Mouse (Mus musculus) embryonic facial prominence, embryonic 15.5 days (tissue): ENCODE measurements around the gene Ryr2. TPM values are rescaled to one million over a fixed set of nuclear protein-coding genes. Genes with fewer than 3 reads are reported as not detected.

Source experiments
- ATAC-seq: fragments of 200-750 bp; cut with Nextera tagmentation; 2 replicates; pipeline ENCODE4 v1.8.0; 2017; ENCODE audit warnings: low read depth, moderate TSS enrichment; ENCODE audit not compliant: insufficient number of reproducible peaks, low FRiP score, low TSS enrichment
- H3K27ac ChIP-seq: fragments of 300-500 bp; sonication (generic); replicated peaks from 2 replicates; pipeline ENCODE4 v1.5.1; 2015; ENCODE audit warnings: mild to moderate bottlenecking, inconsistent platforms
- H3K27me3 ChIP-seq: fragments of 300-500 bp; sonication (generic); 2 replicates; pipeline ENCODE4 v1.6.1; 2015; ENCODE audit warnings: inconsistent platforms
- H3K36me3 ChIP-seq: fragments of 300-500 bp; sonication (generic); 2 replicates; pipeline ENCODE4 v1.6.1; 2015; ENCODE audit warnings: mild to moderate bottlenecking, inconsistent platforms
- H3K4me1 ChIP-seq: fragments of 300-500 bp; sonication (generic); 2 replicates; pipeline ENCODE4 v1.6.1; 2015; ENCODE audit warnings: inconsistent platforms
- H3K4me2 ChIP-seq: fragments of 300-500 bp; sonication (generic); replicated peaks from 2 replicates; pipeline ENCODE4 v1.6.1; 2015; ENCODE audit warnings: mild to moderate bottlenecking, inconsistent platforms
- H3K4me3 ChIP-seq: fragments of 300-500 bp; sonication (generic); replicated peaks from 2 replicates; pipeline ENCODE4 v1.5.1; 2015; ENCODE audit warnings: mild to moderate bottlenecking, inconsistent platforms
- H3K9ac ChIP-seq: fragments of 300-500 bp; sonication (generic); 2 replicates; pipeline ENCODE4 v1.6.1; 2015; ENCODE audit warnings: inconsistent platforms
- H3K9me3 ChIP-seq: fragments of 300-500 bp; sonication (generic); replicated peaks from 2 replicates; pipeline ENCODE4 v1.6.1; 2016; ENCODE audit warnings: inconsistent platforms
- WGBS: fragments of 180-500 bp; shearing (Covaris S2); methylation state at CpG from one replicate; pipeline ENCODE4 v1.1.7; 2015; 5-methylcytosine and 5-hydroxymethylcytosine counted together
- polyA plus RNA-seq: library from polyadenylated mRNA; unstranded; fragments of >200 nt; fragmentation: Nextera tagmentation; extraction: Ambion mirVana; gene quantifications from 2 replicates; pipeline ENCODE4 v1.2.1, GENCODE M21; 2015

Ryr2 gene
- polyA plus RNA-seq, 1 experiment from 2014 or later = 0.56 TPM

GRCm38 (mm10) chr13:11745479-11745878 is 361.3 kb downstream of the Ryr2 start:
- H3K27me3 ChIP-seq = no peaks in the 10 kb centered on the region
- H3K9me3 ChIP-seq = no peaks in the 10 kb centered on the region
- H3K4me1 ChIP-seq = no peaks in the 10 kb centered on the region
- no peaks in the 10 kb centered on the region for H3K36me3 ChIP-seq
- no peak overlapping the region for H3K27ac ChIP-seq
- no peak overlapping the region for H3K4me2 ChIP-seq
- no peak overlapping the region for H3K4me3 ChIP-seq
- ATAC-seq = no peak
- 78% methylated on average over 9 of the region's 9 CpGs for WGBS
- no peak overlapping the region for H3K9ac ChIP-seq

DNA sequence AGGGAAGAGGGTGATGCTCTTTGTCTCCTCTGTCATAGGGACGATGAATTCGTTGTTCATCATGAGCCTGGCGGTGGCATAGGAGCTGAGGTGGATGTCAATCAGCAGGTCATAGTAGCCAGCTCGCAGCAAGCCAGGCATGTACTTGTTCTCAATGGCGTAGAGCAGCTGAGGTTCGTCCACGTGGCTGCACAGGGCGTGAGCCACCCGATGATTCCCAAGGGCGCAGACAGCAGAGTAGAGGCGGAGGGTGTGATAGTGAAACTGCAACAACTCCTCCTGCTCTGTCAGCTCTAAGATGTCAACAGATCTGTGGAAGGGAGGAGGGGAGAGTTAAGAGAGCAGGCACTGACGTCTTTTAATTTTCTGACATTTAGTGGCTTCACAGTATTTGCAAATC is 368.5 kb downstream of the Ryr2 start:
- Histone ChIP-seq H3K4me1 (no peaks in the 10 kb centered on the region), H3K9ac (no peak overlapping the region), H3K9me3 (no peaks in the 10 kb centered on the region), H3K4me2 (no peak overlapping the region), H3K36me3 (no peaks in the 10 kb centered on the region), H3K4me3 (no peak overlapping the region), H3K27ac (no peak overlapping the region), H3K27me3 (no peaks in the 10 kb centered on the region)
- 84% methylated on average over 12 of the region's 12 CpGs for WGBS
- ATAC-seq = no peak

- Histone ChIP-seq H3K4me1 (no peaks in the 10 kb centered on the region), H3K9ac (no peak overlapping the region), H3K36me3 (no peaks in the 10 kb centered on the region), H3K27me3 (no peaks in the 10 kb centered on the region), H3K4me2 (no peak overlapping the region), H3K9me3 (no peaks in the 10 kb centered on the region), H3K4me3 (no peak overlapping the region), H3K27ac (no peak overlapping the region)
- WGBS = 90% methylated on average over 4 of the region's 4 CpGs
- no peak for ATAC-seq
Measured at GRCm38 (mm10) chr13:11716216-11716615, 390.5 kb downstream of the Ryr2 start.

- Histone ChIP-seq H3K9me3 (no peaks in the 10 kb centered on the region), H3K4me1 (no peaks in the 10 kb centered on the region), H3K9ac (no peak overlapping the region), H3K27me3 (no peaks in the 10 kb centered on the region), H3K4me2 (no peak overlapping the region), H3K27ac (no peak overlapping the region), H3K4me3 (no peak overlapping the region), H3K36me3 (no peaks in the 10 kb centered on the region)
- no peak for ATAC-seq
- 83% methylated on average over 7 of the region's 7 CpGs for WGBS
Measured at GRCm38 (mm10) chr13:11709708-11710471, 396.9 kb downstream of the Ryr2 start.

- Histone ChIP-seq H3K27ac (no peak overlapping the region), H3K36me3 (no peaks in the 10 kb centered on the region), H3K27me3 (no peaks in the 10 kb centered on the region), H3K9me3 (no peaks in the 10 kb centered on the region), H3K4me3 (no peak overlapping the region), H3K9ac (no peak overlapping the region), H3K4me1 (no peaks in the 10 kb centered on the region), H3K4me2 (no peak overlapping the region)
- no peak for ATAC-seq
- WGBS = 82% methylated on average over 3 of the region's 3 CpGs
Measured at GRCm38 (mm10) chr13:11701721-11702120, 405.0 kb downstream of the Ryr2 start.

DNA sequence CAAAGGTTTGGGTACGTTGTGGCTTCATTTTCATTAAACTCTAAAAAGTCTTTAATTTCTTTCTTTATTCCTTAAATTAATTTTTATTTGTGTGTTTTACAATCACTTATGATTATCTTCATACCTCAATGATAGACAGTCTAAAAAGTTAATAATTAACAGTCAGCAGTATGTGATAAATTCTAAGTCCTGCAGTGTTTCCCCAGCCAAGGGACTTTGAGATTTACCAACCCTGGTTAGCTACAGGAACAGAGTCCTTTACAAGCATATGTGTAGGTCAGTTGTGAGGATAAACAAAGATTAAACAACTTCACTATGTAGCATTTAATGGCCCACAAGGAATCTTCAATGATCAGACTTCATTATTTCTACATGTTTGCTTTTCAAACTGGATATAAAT is 410.2 kb downstream of the Ryr2 start:
- no peak overlapping the region for H3K27ac ChIP-seq
- H3K4me3 ChIP-seq = no peak overlapping the region
- H3K9me3 ChIP-seq = no peaks in the 10 kb centered on the region
- H3K36me3 ChIP-seq = no peaks in the 10 kb centered on the region
- WGBS = 89% methylated on average over 1 of the region's 1 CpGs
- no peaks in the 10 kb centered on the region for H3K4me1 ChIP-seq
- H3K4me2 ChIP-seq = no peak overlapping the region
- no peak overlapping the region for H3K9ac ChIP-seq
- H3K27me3 ChIP-seq = no peaks in the 10 kb centered on the region
- ATAC-seq = no peak

DNA sequence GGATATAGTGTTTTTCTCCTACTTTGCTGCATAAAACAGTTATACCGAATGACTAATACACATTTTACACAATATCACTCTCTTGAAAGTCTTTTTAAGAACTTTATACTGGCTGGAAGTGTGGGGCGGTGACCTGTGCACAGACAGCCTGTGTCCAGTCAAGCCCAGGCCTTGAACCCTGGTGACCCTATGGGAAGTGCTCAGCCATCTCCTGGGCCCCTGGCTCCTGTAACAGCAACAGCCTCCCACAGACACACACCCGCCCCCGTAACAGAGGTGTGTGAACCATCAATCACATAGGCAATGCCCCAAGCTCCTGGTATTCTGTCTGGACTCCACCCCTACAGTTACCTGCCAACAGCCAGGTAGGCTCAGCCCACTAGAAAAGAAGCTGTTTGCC is 424.9 kb downstream of the Ryr2 start:
- H3K27me3 ChIP-seq = no peaks in the 10 kb centered on the region
- H3K4me1 ChIP-seq = no peaks in the 10 kb centered on the region
- WGBS = 81% methylated on average over 4 of the region's 4 CpGs
- H3K36me3 ChIP-seq = no peaks in the 10 kb centered on the region
- H3K9me3 ChIP-seq = no peaks in the 10 kb centered on the region
- ATAC-seq = no peak
- no peak overlapping the region for H3K4me3 ChIP-seq
- H3K4me2 ChIP-seq = no peak overlapping the region
- no peak overlapping the region for H3K27ac ChIP-seq
- no peak overlapping the region for H3K9ac ChIP-seq

DNA sequence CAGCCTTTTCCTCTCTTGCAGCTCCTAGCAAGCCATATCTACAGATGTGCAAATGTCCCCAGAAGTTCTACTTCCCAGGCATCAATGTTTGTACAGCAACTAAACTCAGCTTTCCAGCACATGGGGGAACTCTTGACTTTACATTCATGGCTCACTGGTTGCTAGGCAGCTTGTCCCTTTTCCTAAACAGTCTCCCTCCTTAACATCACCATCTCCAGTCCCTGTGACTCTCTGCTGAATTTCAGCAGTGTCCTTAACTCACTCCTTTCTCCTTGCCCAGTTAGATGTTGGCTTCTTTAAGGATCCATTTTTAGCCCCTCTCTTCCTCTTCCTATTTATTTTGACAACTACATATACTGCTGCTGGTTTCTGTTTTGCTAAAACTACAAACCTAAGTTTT is 443.9 kb downstream of the Ryr2 start:
- no peaks in the 10 kb centered on the region for H3K27me3 ChIP-seq
- H3K27ac ChIP-seq = no peak overlapping the region
- no peak overlapping the region for H3K4me2 ChIP-seq
- H3K36me3 ChIP-seq = no peaks in the 10 kb centered on the region
- no peak overlapping the region for H3K9ac ChIP-seq
- no peak overlapping the region for H3K4me3 ChIP-seq
- no peak for ATAC-seq
- H3K4me1 ChIP-seq = no peaks in the 10 kb centered on the region
- H3K9me3 ChIP-seq = no peaks in the 10 kb centered on the region

DNA sequence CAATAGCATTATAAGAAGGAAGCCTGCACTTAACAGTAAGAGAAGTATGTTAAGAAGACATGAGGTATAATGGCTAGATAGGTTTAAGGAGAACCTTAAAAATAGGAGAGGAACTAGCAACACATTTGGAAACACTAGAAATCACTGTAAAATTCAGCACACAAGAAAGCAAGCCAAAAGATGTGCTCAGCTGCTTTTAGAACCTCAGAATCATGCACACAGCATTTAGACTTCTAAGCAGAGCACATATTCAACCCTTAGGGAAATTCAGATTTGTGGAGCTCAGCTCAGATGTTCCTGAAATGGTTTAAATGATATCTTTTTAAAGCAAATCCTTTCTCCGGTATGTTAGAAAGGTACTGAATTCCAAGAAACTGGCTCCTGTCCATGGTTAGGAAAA is 461.9 kb downstream of the Ryr2 start:
- Histone ChIP-seq H3K36me3 (no peaks in the 10 kb centered on the region), H3K9me3 (no peaks in the 10 kb centered on the region), H3K27ac (no peak overlapping the region), H3K4me3 (no peak overlapping the region), H3K9ac (no peak overlapping the region), H3K27me3 (no peaks in the 10 kb centered on the region), H3K4me2 (no peak overlapping the region), H3K4me1 (no peaks in the 10 kb centered on the region)
- ATAC-seq = no peak
- WGBS = 78% methylated on average over 1 of the region's 1 CpGs

DNA sequence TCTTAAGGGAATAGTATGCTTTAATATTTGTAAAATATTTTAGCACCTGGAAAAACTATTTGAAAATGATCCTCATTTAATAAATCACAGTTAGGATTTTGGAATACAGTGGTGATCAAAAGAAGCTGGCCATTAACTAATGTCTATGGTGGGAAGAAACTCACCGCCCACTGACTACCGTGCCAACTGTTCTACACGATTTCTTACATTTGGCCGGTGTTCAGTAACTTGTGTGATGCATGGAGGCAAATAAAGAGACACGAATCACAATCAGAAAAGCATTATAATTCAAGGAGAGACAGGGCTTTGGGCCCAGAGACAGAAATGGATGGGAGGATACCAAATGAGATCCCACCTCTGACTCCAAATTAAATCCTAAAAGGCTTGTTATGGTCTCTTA is 470.4 kb downstream of the Ryr2 start:
- Histone ChIP-seq H3K27ac (no peak overlapping the region), H3K4me2 (no peak overlapping the region), H3K9ac (no peak overlapping the region), H3K27me3 (no peaks in the 10 kb centered on the region), H3K9me3 (no peaks in the 10 kb centered on the region), H3K36me3 (no peaks in the 10 kb centered on the region), H3K4me3 (no peak overlapping the region), H3K4me1 (no peaks in the 10 kb centered on the region)
- 87% methylated on average over 5 of the region's 5 CpGs for WGBS
- ATAC-seq = no peak

- no peak overlapping the region for H3K9ac ChIP-seq
- WGBS = 44% methylated on average over 7 of the region's 7 CpGs
- no peaks in the 10 kb centered on the region for H3K36me3 ChIP-seq
- no peaks in the 10 kb centered on the region for H3K27me3 ChIP-seq
- 0 out of 2 replicates have a peak overlapping the region, but pooled peaks have one; percentile 1 for H3K4me2 ChIP-seq
- H3K4me3 ChIP-seq = no peak overlapping the region
- H3K4me1 ChIP-seq = no peaks in the 10 kb centered on the region
- no peaks in the 10 kb centered on the region for H3K9me3 ChIP-seq
- H3K27ac ChIP-seq = peak overlapping the region; percentile 40
- ATAC-seq = peak; percentile 51; the same call in 1 of the 2 replicates
Measured at GRCm38 (mm10) chr13:11624513-11624912, 482.2 kb downstream of the Ryr2 start.

DNA sequence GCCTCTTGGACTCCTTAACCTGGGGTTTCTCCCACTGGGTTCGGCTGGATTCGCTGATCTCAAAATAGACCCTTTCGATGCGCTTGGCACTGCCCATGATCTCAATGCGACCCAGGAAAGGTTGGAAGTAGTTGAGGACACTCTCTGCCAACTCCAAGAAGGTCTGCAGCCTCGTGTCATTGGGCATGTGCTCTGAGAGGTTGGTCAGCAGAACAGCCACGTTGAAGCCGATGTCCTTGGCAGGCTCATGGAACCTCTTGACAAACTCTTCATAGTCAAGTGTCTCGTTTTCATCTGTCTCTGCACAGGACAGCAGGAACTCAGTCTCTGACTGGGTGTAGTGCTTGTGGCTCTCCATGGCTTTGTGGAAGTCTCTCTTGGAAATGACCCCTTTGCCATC is 511.3 kb downstream of the Ryr2 start:
- no peak overlapping the region for H3K4me2 ChIP-seq
- no peaks in the 10 kb centered on the region for H3K27me3 ChIP-seq
- no peak overlapping the region for H3K27ac ChIP-seq
- ATAC-seq = no peak
- no peak overlapping the region for H3K9ac ChIP-seq
- no peaks in the 10 kb centered on the region for H3K4me1 ChIP-seq
- WGBS = 84% methylated on average over 9 of the region's 9 CpGs
- no peak overlapping the region for H3K4me3 ChIP-seq
- H3K36me3 ChIP-seq = no peaks in the 10 kb centered on the region
- no peaks in the 10 kb centered on the region for H3K9me3 ChIP-seq
